Mouse (Mus musculus): Measurements from ENCODE around the gene Ccdc57. TPM values are rescaled to one million over a fixed set of nuclear protein-coding genes. Genes with fewer than 3 reads are reported as not detected.

The Ccdc57 gene
- polyA plus RNA-seq, 1 experiment from 2014 or later, result 7.4 TPM

- H3K27ac ChIP-seq (replicated peaks), result peak overlapping the region; percentile 97; the same call in 1 of the 2 replicates
- H3K27me3 ChIP-seq, result no peaks in the 10 kb centered on the region
- H3K4me3 ChIP-seq (replicated peaks), result no peak overlapping the region
- H3K4me1 ChIP-seq, result peaks cover 27% of the 10 kb centered on the region
- 89% methylated on average over 8 of the region's 8 CpGs for WGBS
- H3K9me3 ChIP-seq (replicated peaks), result no peaks in the 10 kb centered on the region
- ATAC-seq (ENCODE audit: insufficient number of reproducible peaks, low FRiP score, low TSS enrichment, low read depth), result no peak
- H3K36me3 ChIP-seq, result peaks cover 7% of the 10 kb centered on the region
- no peak overlapping the region for H3K4me2 ChIP-seq (replicated peaks)
- H3K9ac ChIP-seq, result no peak overlapping the region
Measured at GRCm38 (mm10) chr11:120826016-120826953, 106.4 kb downstream of the Ccdc57 start.

GRCm38 (mm10) chr11:120825289-120825863 is 107.3 kb downstream of the Ccdc57 start:
- peak overlapping the region; percentile 82 for H3K4me2 ChIP-seq (replicated peaks)
- no peak for ATAC-seq (ENCODE audit: insufficient number of reproducible peaks, low FRiP score, low TSS enrichment, low read depth)
- WGBS, result 46% methylated on average over 4 of the region's 4 CpGs

GRCm38 (mm10) chr11:120824787-120825288 is 107.8 kb downstream of the Ccdc57 start:
- WGBS, result under 1% methylated on average over 20 of the region's 21 CpGs

More at GRCm38 (mm10) chr11:120825289-120825863, 107.3 kb downstream of the Ccdc57 start:
- H3K27ac ChIP-seq (replicated peaks), result peak overlapping the region; percentile 97
- no peaks in the 10 kb centered on the region for H3K27me3 ChIP-seq
- 0 out of 2 replicates have a peak overlapping the region, but pooled peaks have one; percentile 68 for H3K9ac ChIP-seq
- H3K4me1 ChIP-seq, result peaks cover 34% of the 10 kb centered on the region
- H3K36me3 ChIP-seq, result peaks cover 16% of the 10 kb centered on the region
- H3K9me3 ChIP-seq (replicated peaks), result no peaks in the 10 kb centered on the region
- peak overlapping the region; percentile 94 for H3K4me3 ChIP-seq (replicated peaks)

GRCm38 (mm10) chr11:120823956-120824786 is 108.5 kb downstream of the Ccdc57 start, which contains the start of gene Fasn:
Gene Fasn, minus strand, starts transcription at chr11:120824547.
- Histone ChIP-seq H3K4me1 (peaks cover 34% of the 10 kb centered on the region), H3K4me2 (replicated peaks) (peak within 1 kb of the TSS; percentile 82), H3K9ac (peak within 1 kb of the TSS; percentile 90), H3K4me3 (replicated peaks) (peak within 1 kb of the TSS; percentile 94), H3K9me3 (replicated peaks) (no peaks in the 10 kb centered on the region), H3K27me3 (no peaks in the 10 kb centered on the region), H3K36me3 (peaks cover 28% of the 10 kb centered on the region), H3K27ac (replicated peaks) (peak within 1 kb of the TSS; percentile 97)
- WGBS, result under 1% methylated on average over 101 of the region's 109 CpGs
- peak; percentile 93 for ATAC-seq (ENCODE audit: insufficient number of reproducible peaks, low FRiP score, low TSS enrichment, low read depth)

More at GRCm38 (mm10) chr11:120824787-120825288, 107.8 kb downstream of the Ccdc57 start:
- Histone ChIP-seq H3K36me3 (peaks cover 22% of the 10 kb centered on the region), H3K4me1 (peaks cover 34% of the 10 kb centered on the region), H3K9me3 (replicated peaks) (no peaks in the 10 kb centered on the region), H3K4me2 (replicated peaks) (peak overlapping the region; percentile 82), H3K27ac (replicated peaks) (peak overlapping the region; percentile 97), H3K9ac (peak overlapping the region; percentile 68), H3K27me3 (no peaks in the 10 kb centered on the region), H3K4me3 (replicated peaks) (peak overlapping the region; percentile 94)
- no peak for ATAC-seq (ENCODE audit: insufficient number of reproducible peaks, low FRiP score, low TSS enrichment, low read depth)

GRCm38 (mm10) chr11:120823551-120823947 is 109.1 kb downstream of the Ccdc57 start:
- under 1% methylated on average over 40 of the region's 40 CpGs for WGBS
- Histone ChIP-seq H3K9me3 (replicated peaks) (no peaks in the 10 kb centered on the region), H3K4me1 (peaks cover 34% of the 10 kb centered on the region), H3K27ac (replicated peaks) (peak overlapping the region; percentile 97), H3K4me2 (replicated peaks) (peak overlapping the region; percentile 82), H3K4me3 (replicated peaks) (peak overlapping the region; percentile 94), H3K27me3 (no peaks in the 10 kb centered on the region), H3K9ac (peak overlapping the region; percentile 90), H3K36me3 (peaks cover 34% of the 10 kb centered on the region)
- peak; percentile 30; the same call in 1 of the 2 replicates for ATAC-seq (ENCODE audit: insufficient number of reproducible peaks, low FRiP score, low TSS enrichment, low read depth)

- Histone ChIP-seq H3K27ac (replicated peaks) (peak overlapping the region; percentile 97), H3K4me2 (replicated peaks) (peak overlapping the region; percentile 82), H3K36me3 (peaks cover 40% of the 10 kb centered on the region), H3K27me3 (no peaks in the 10 kb centered on the region), H3K4me1 (peaks cover 34% of the 10 kb centered on the region), H3K9ac (peak overlapping the region; percentile 90), H3K4me3 (replicated peaks) (peak overlapping the region; percentile 94), H3K9me3 (replicated peaks) (no peaks in the 10 kb centered on the region)
- ATAC-seq (ENCODE audit: insufficient number of reproducible peaks, low FRiP score, low TSS enrichment, low read depth), result no peak
- 1% methylated on average over 14 of the region's 14 CpGs for WGBS
Measured at GRCm38 (mm10) chr11:120822831-120823550, 109.7 kb downstream of the Ccdc57 start.

GRCm38 (mm10) chr11:120822321-120822720 is 110.4 kb downstream of the Ccdc57 start:
- Histone ChIP-seq H3K36me3 (peaks cover 47% of the 10 kb centered on the region), H3K27ac (replicated peaks) (no peak overlapping the region)

GRCm38 (mm10) chr11:120821076-120821922 is 111.4 kb downstream of the Ccdc57 start:
- Histone ChIP-seq H3K4me2 (replicated peaks) (peak overlapping the region; percentile 82), H3K27me3 (no peaks in the 10 kb centered on the region), H3K9ac (peak overlapping the region; percentile 4; the same call in 1 of the 2 replicates), H3K36me3 (peaks cover 57% of the 10 kb centered on the region), H3K9me3 (replicated peaks) (no peaks in the 10 kb centered on the region), H3K4me1 (peaks cover 34% of the 10 kb centered on the region), H3K27ac (replicated peaks) (no peak overlapping the region), H3K4me3 (replicated peaks) (peak overlapping the region; percentile 94)
- ATAC-seq (ENCODE audit: insufficient number of reproducible peaks, low FRiP score, low TSS enrichment, low read depth), result no peak
- WGBS, result 74% methylated on average over 14 of the region's 14 CpGs

More at GRCm38 (mm10) chr11:120822321-120822720, 110.4 kb downstream of the Ccdc57 start:
- no peaks in the 10 kb centered on the region for H3K27me3 ChIP-seq
- H3K4me3 ChIP-seq (replicated peaks), result peak overlapping the region; percentile 94
- peaks cover 34% of the 10 kb centered on the region for H3K4me1 ChIP-seq
- 51% methylated on average over 4 of the region's 4 CpGs for WGBS
- no peak for ATAC-seq (ENCODE audit: insufficient number of reproducible peaks, low FRiP score, low TSS enrichment, low read depth)
- peak overlapping the region; percentile 90; the same call in 1 of the 2 replicates for H3K9ac ChIP-seq
- no peaks in the 10 kb centered on the region for H3K9me3 ChIP-seq (replicated peaks)
- peak overlapping the region; percentile 82 for H3K4me2 ChIP-seq (replicated peaks)

- no peak overlapping the region for H3K27ac ChIP-seq (replicated peaks)
- H3K9ac ChIP-seq, result no peak overlapping the region
- no peaks in the 10 kb centered on the region for H3K9me3 ChIP-seq (replicated peaks)
- no peak overlapping the region for H3K4me3 ChIP-seq (replicated peaks)
- ATAC-seq (ENCODE audit: insufficient number of reproducible peaks, low FRiP score, low TSS enrichment, low read depth), result no peak
- H3K4me2 ChIP-seq (replicated peaks), result no peak overlapping the region
- peaks cover 34% of the 10 kb centered on the region for H3K4me1 ChIP-seq
- H3K27me3 ChIP-seq, result no peaks in the 10 kb centered on the region
- H3K36me3 ChIP-seq, result peaks cover 65% of the 10 kb centered on the region
- WGBS, result 90% methylated on average over 14 of the region's 14 CpGs
Measured at GRCm38 (mm10) chr11:120820546-120820945, 112.1 kb downstream of the Ccdc57 start.
